Mouse (Mus musculus) heart, embryonic 10.5 days (tissue): ENCODE measurements around the gene Lman1l. TPM values are rescaled to one million over a fixed set of nuclear protein-coding genes. Genes with fewer than 3 reads are reported as not detected.

ENCODE experiments used
- DNase-seq: peaks from one replicate; pipeline ENCODE4 v3.0.0-alpha.2; 2017; ENCODE audit warnings: low spot score
- H3K27ac ChIP-seq: fragments of 300-500 bp; sonication (generic); 2 replicates; pipeline ENCODE4 v1.5.1; 2016; ENCODE audit warnings: mild to moderate bottlenecking
- H3K27me3 ChIP-seq: fragments of 300-500 bp; sonication (generic); 2 replicates; pipeline ENCODE4 v1.6.1; 2016; ENCODE audit warnings: mild to moderate bottlenecking; ENCODE audit not compliant: poor library complexity, insufficient read depth, severe bottlenecking
- H3K36me3 ChIP-seq: fragments of 300-500 bp; sonication (generic); 2 replicates; pipeline ENCODE4 v1.6.1; 2016; ENCODE audit warnings: mild to moderate bottlenecking, moderate library complexity
- H3K4me1 ChIP-seq: fragments of 300-500 bp; sonication (generic); 2 replicates; pipeline ENCODE4 v1.6.1; 2016; ENCODE audit warnings: mild to moderate bottlenecking
- H3K4me3 ChIP-seq: fragments of 300-500 bp; sonication (generic); 2 replicates; pipeline ENCODE4 v1.5.1; 2016; ENCODE audit warnings: mild to moderate bottlenecking, moderate library complexity
- H3K9me3 ChIP-seq: fragments of 300-500 bp; sonication (generic); 2 replicates; pipeline ENCODE4 v1.6.1; 2016; ENCODE audit warnings: mild to moderate bottlenecking, moderate library complexity
- WGBS: fragments of 180-500 bp; shearing (Covaris S2); methylation state at CpG from one replicate; pipeline ENCODE4 v1.1.7; 2016; 5-methylcytosine and 5-hydroxymethylcytosine counted together
- polyA plus RNA-seq: library from polyadenylated mRNA; unstranded; fragments of >200 nt; fragmentation: Nextera tagmentation; extraction: Ambion mirVana; gene quantifications from 2 replicates; pipeline ENCODE4 v1.2.1, GENCODE M21; 2016

Gene Lman1l
- polyA plus RNA-seq, 1 experiment from 2014 or later: not detected

DNA sequence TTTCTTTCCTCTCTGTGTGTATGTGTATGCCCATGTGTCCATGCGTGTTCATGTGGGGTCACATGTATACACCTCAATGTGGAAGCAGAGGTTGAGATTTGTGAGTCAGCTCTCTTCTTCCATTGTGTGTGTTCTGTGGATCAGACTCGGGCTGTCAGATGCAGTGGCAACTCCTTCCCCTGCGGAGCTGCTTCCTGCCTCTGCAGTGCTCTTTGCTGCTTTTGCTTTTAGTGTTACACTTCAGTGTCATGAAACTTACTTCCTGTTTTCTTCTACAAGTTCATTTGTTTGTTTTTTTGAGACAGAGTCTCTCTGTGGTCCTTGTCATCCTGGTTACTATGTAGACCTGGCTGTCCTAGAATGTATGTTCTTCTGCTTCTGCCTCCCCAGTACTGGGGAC is 35.6 kb downstream of the Lman1l start:
- 83% methylated on average over 3 of the region's 3 CpGs for WGBS

DNA sequence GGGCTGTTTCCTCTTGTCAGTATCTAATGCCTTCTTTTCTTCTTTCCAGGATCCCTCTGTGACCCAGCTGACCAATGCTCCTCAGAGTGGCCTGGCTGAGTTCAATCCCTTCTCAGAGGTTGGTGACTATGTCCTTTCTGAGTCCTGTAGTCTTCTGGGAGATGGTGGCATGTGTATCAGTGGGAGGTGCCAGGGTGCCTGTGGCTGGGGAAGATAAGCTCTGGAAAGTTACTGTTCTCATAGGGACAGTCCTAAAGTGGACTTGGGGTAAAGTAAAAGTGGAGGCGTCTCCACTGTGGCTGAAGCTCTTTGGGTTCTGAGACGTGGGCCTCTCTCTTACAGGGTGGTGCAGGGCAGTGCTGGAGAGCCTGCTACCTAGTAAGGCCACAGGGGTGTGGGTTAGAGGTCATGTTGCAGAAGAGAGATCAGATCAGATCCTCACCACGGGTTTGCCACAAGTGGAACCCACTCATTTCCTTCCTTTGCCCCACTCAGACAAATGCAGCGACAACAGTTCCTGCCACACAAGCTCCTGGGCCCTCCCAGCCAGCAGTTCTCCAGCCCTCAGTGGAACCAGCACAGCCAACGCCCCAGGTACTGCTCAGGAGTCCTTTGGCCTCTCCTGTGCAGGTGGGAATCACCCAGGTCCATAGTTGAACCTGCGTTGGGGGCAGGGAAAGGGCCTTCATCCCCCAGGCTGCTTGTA is 43.3 kb downstream of the Lman1l start:
- Histone ChIP-seq H3K27ac (no peak overlapping the region), H3K4me1 (0 out of 2 replicates have a peak, but pooled peaks cover 8% of the 10 kb centered on the region), H3K9me3 (no peaks in the 10 kb centered on the region), H3K36me3 (peaks cover 60% of the 10 kb centered on the region), H3K27me3 (no peaks in the 10 kb centered on the region), H3K4me3 (no peak overlapping the region)
- 70% methylated on average over 6 of the region's 6 CpGs for WGBS
- DNase-seq: no peak

More for the DNA sequence above, 35.6 kb downstream of the Lman1l start:
- DNase-seq: no peak
- Histone ChIP-seq H3K4me1 (peaks cover 25% of the 10 kb centered on the region), H3K36me3 (peaks cover 73% of the 10 kb centered on the region), H3K27me3 (no peaks in the 10 kb centered on the region), H3K9me3 (no peaks in the 10 kb centered on the region), H3K4me3 (no peak overlapping the region), H3K27ac (no peak overlapping the region)

DNA sequence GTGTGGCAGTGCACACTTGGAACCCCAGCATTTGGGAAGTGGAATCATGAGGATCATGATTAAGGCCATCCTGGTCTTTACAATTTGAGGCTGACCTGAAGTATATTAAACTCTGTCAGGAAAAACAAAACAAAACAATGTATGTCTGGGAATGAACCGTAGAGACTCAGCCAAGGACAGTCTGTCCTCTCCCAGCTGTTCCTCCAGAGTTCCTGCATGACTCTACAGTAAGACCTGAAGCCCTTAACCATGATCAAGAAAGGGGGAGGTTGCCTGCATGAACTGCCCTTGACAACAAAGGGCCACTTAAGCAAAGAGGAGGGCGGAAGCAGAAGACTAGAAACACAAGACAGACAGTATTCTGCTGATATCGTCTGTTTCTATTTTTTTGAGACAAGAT is 45.0 kb downstream of the Lman1l start:
- H3K36me3 ChIP-seq: peaks cover 55% of the 10 kb centered on the region

DNA sequence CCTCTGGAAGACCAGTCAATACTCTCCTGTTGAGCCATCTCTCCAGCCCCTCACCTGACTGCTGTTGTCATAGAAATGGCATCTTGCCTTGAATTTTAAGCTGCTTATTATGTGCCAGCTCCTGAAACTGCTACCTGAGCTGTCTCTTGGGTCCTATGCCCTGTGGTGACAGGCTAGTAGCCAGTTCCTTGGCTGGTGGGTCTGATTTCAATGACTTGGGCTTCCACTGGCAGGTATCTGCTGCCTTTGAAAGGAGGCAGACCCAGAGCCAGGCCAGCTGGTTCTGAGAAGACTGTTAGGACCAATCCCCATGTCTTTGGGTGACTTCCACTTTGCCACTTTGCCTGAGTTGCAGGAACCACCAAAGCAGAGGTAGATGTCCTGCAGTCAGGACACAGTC is 46.2 kb downstream of the Lman1l start:
- Histone ChIP-seq H3K4me3 (no peak overlapping the region), H3K9me3 (no peaks in the 10 kb centered on the region), H3K36me3 (peaks cover 54% of the 10 kb centered on the region), H3K27ac (no peak overlapping the region), H3K4me1 (0 out of 2 replicates have a peak, but pooled peaks cover 8% of the 10 kb centered on the region), H3K27me3 (no peaks in the 10 kb centered on the region)
- no peak for DNase-seq

More for the DNA sequence above, 45.0 kb downstream of the Lman1l start:
- H3K9me3 ChIP-seq: no peaks in the 10 kb centered on the region
- H3K27me3 ChIP-seq: no peaks in the 10 kb centered on the region
- no peak overlapping the region for H3K27ac ChIP-seq
- no peak for DNase-seq
- 0 out of 2 replicates have a peak, but pooled peaks cover 8% of the 10 kb centered on the region for H3K4me1 ChIP-seq
- 67% methylated on average over 3 of the region's 3 CpGs for WGBS
- no peak overlapping the region for H3K4me3 ChIP-seq

DNA sequence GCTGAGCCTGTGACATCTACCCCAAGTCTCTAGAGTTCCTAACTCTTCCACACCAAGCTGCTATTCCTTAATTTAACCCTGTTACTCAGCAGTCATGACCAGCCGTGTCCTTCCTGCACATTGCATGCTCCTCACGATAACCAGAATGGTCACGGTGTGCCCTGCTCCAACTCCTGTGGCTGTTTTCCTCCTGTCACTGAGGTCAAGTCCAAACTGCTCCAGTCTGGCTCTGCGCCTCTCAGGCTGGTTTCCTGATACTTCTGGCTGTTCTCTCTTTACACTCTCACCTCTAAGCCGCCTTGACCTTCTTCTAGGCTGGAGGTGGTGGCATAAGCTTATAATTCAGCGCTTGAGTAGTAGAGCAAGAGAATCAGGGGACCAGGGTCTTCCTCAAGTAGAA is 52.1 kb downstream of the Lman1l start:
- Histone ChIP-seq H3K4me1 (peaks cover 11% of the 10 kb centered on the region; the same call in 1 of the 2 replicates), H3K27ac (no peak overlapping the region), H3K4me3 (no peak overlapping the region), H3K9me3 (no peaks in the 10 kb centered on the region), H3K27me3 (no peaks in the 10 kb centered on the region), H3K36me3 (peaks cover 37% of the 10 kb centered on the region)
- 83% methylated on average over 6 of the region's 6 CpGs for WGBS
- no peak for DNase-seq

DNA sequence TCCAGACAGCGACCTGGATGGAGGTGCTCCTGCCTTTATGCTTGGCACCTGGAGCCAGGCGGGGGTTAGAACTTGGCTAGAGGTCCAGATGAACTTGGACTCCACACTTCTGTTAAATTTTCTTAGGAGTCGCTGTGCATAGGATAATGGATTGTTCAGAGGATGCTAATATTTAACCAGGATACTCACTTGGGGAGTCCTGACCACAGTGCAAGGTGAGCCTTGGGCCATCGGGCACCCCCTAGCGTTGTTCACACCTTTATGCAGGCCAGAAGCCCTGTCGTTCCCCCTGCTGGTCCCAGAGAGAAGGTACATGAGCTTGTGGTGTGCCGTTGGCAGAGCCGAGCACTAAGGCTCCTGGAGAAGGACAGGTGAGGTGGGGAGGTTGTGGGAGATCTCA is 53.7 kb downstream of the Lman1l start:
- peaks cover 31% of the 10 kb centered on the region for H3K36me3 ChIP-seq
- no peak overlapping the region for H3K27ac ChIP-seq
- no peak overlapping the region for H3K4me3 ChIP-seq
- peaks cover 23% of the 10 kb centered on the region for H3K4me1 ChIP-seq
- DNase-seq: no peak
- H3K9me3 ChIP-seq: no peaks in the 10 kb centered on the region
- H3K27me3 ChIP-seq: no peaks in the 10 kb centered on the region
- 54% methylated on average over 8 of the region's 8 CpGs for WGBS

DNA sequence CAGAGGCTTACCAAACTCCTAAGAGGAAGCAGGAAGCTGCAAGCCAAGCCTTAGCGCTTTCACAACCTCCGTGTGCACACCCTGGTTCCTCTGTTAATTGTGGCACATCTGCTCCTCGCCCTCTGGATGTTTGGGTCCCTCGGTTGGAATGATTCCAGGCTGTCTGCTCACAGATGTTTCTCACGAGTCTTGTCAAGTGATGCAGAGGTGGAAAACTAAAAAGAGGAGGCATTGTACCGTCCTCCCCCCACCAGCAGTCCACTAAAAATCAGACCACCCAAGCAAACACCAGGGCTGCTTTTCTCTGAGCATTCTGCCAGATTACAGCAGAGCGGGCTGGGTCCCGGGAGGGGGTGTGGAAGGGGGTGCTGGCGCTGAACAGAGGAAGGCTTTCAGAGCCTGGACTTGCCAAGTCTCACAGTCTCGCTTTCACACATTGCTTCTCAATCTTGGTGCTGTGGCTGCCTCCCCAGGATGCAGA is 54.8 kb downstream of the Lman1l start:
- no peaks in the 10 kb centered on the region for H3K9me3 ChIP-seq
- H3K4me3 ChIP-seq: no peak overlapping the region
- H3K27ac ChIP-seq: peak overlapping the region; percentile 19; the same call in 1 of the 2 replicates
- no peak for DNase-seq
- H3K4me1 ChIP-seq: peaks cover 31% of the 10 kb centered on the region
- 41% methylated on average over 10 of the region's 10 CpGs for WGBS
- peaks cover 23% of the 10 kb centered on the region for H3K36me3 ChIP-seq
- no peaks in the 10 kb centered on the region for H3K27me3 ChIP-seq

DNA sequence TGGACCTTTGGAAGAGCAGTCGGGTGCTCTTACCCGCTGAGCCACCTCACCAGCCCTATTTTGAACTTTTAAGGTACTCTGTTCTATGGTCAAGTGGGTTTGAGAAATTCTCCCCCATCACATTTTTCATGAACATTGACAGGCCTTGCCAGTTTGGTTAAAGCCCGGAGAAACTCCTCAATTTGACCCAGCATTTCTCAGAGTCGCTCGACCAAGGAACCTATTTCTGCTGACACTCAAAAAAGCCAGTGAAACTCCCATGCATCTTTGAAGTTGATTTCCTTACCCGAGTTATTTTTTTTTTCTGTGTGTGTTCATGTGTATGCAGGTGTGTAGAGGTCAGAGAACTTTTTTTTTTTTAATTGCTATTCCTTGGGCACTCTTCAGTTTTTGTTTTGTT is 56.0 kb downstream of the Lman1l start:
- Histone ChIP-seq H3K27me3 (no peaks in the 10 kb centered on the region), H3K4me3 (no peak overlapping the region), H3K4me1 (peaks cover 31% of the 10 kb centered on the region), H3K9me3 (no peaks in the 10 kb centered on the region), H3K27ac (no peak overlapping the region), H3K36me3 (peaks cover 17% of the 10 kb centered on the region)
- DNase-seq: no peak
- 88% methylated on average over 6 of the region's 6 CpGs for WGBS

DNA sequence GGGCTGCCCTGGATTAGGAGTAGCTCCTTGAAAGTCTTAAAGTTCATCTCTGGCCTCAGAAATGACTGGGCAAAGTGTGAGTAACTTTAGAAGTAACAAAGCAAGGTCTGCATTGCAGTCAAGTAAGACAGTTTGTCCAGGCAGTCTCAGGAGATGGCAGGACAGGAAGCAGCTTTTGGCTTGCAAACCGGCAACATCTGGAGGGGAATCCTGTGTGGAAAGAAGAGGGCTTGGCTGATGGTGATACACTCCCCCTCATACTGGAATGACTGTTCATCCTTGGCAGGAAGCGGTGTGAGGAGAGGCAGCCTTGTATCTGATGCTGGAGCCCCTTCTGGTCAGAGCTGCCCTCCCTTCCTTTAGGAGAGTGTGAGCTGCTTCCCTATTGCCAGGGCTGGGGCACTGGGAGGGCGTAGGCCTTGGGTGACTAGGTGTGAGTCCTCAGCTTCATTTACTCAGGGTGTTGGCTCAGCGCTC is 57.6 kb downstream of the Lman1l start:
- DNase-seq: no peak
- Histone ChIP-seq H3K36me3 (peaks cover under 1% of the 10 kb centered on the region), H3K4me1 (peaks cover 31% of the 10 kb centered on the region), H3K4me3 (no peak overlapping the region), H3K27me3 (no peaks in the 10 kb centered on the region), H3K9me3 (no peaks in the 10 kb centered on the region), H3K27ac (no peak overlapping the region)
- 53% methylated on average over 4 of the region's 4 CpGs for WGBS

DNA sequence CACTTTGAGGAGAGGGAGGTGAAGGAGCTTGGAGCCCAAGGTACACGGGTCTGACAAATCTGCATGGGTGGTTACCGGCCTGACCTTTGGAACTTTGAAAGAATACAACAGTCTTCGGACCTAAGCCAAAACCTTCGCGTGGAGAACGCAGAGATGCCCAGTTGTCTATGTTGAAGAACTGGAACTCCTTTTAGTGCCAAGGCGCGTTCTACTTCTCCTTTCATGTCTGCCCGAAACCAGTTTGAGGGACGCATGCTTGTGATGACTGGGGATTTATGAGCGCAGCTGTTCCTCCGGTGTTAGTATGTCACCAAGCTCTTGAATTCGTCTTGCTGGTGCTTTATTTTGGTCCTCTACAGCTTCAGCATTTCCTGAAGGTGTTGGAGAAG is 58.9 kb downstream of the Lman1l start:
- peak overlapping the region; percentile 66 for H3K4me3 ChIP-seq
- H3K36me3 ChIP-seq: no peaks in the 10 kb centered on the region
- no peak overlapping the region for H3K27ac ChIP-seq
- H3K4me1 ChIP-seq: peaks cover 31% of the 10 kb centered on the region
- no peaks in the 10 kb centered on the region for H3K9me3 ChIP-seq
- DNase-seq: no peak
- WGBS: 80% methylated on average over 13 of the region's 13 CpGs
- no peaks in the 10 kb centered on the region for H3K27me3 ChIP-seq

DNA sequence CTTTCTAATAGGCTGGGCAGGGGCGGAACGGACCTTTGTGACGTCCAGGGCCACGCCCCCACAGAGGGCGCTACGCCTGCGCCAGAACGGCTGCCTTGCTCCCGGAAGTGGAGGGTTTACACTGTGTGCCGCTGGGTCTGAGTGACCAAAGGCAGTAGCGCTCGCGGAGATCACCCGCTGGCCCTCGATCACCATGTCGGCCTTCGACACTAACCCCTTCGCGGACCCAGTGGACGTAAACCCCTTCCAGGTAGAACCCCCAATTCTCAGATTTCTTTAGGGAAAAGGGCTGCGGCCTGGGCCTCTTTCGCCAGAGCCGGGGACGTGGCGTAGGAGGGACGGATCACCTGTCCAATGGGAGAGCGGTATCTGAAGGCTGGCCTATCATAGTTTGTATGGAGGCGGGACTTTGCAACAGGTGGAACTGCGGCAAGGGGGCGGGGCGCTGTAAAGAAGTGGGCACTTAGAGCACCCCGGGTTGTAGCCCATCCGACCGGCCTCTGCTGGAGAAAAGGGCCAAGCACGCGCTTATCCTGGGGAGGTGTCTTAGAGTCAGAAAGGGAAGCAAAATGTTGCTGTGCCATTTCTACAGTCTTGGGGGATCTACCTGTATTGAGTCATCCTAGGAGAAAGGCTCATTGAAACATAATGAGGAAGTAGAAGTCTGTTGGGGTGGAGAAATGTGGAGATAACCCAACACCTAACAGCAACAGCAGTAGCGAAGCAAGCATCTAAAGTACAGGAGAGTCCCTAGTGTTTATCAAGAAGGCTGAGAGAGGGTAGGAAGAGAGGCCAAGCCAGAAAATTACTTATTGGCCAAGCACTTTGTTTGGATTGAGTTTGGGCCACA is 59.5 kb downstream of the Lman1l start, which contains the start of gene Scamp2:
Scamp2 (plus strand) TSS at position 83 of the 850 bp plus-strand sequence.
- H3K4me1 ChIP-seq: peaks cover 30% of the 10 kb centered on the region
- peak; percentile 97 for DNase-seq
- WGBS: under 1% methylated on average over 37 of the region's 37 CpGs
- H3K27ac ChIP-seq: peak within 1 kb of the TSS; percentile 87
- H3K9me3 ChIP-seq: no peaks in the 10 kb centered on the region
- no peaks in the 10 kb centered on the region for H3K36me3 ChIP-seq
- peak within 1 kb of the TSS; percentile 66 for H3K4me3 ChIP-seq
- no peaks in the 10 kb centered on the region for H3K27me3 ChIP-seq

DNA sequence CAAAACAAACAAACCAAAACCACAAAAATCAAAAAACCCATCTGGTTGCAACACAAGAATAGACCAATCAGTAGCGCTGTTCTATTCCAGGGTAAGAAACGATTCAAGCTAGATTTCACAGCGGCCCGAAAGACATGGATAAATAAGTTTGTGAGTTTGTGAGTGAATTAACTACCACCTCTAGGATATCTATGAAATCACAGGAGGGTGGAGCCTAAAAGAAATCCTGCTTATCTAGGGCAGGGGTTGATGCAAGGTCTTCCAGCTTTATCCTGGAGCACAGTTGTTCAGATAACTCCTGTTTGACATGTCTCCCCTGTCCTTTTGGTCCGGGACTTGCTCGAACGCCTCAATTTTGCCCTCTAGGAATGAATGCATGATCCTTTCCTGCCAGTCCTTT is 60.3 kb downstream of the Lman1l start:
- no peaks in the 10 kb centered on the region for H3K27me3 ChIP-seq
- peaks cover 22% of the 10 kb centered on the region for H3K4me1 ChIP-seq
- H3K4me3 ChIP-seq: peak overlapping the region; percentile 66
- peak overlapping the region; percentile 87 for H3K27ac ChIP-seq
- no peaks in the 10 kb centered on the region for H3K36me3 ChIP-seq
- WGBS: 30% methylated on average over 7 of the region's 7 CpGs
- no peak for DNase-seq
- H3K9me3 ChIP-seq: no peaks in the 10 kb centered on the region

DNA sequence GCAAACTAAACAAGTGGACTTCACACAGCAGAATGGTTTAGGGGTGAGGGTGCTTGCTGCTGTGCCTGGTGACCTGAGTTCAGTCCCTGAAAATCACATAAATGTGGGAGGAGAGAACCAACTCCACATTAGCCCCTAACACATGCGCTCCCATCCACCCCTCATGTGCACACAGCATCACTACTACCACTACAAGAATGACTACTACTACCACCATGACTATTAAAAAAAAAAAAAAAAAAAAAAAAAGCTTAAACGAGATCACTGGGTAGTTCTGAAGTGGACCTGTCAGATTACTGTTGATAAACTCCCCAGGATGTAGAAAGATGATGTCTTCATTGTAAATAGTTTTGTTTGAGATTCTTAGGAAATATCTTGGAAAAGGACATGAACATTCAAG is 61.0 kb downstream of the Lman1l start:
- H3K27me3 ChIP-seq: no peaks in the 10 kb centered on the region
- no peak overlapping the region for H3K4me3 ChIP-seq
- WGBS: 59% methylated on average over 2 of the region's 2 CpGs
- no peak for DNase-seq
- H3K36me3 ChIP-seq: no peaks in the 10 kb centered on the region
- no peak overlapping the region for H3K27ac ChIP-seq
- H3K9me3 ChIP-seq: no peaks in the 10 kb centered on the region
- peaks cover 20% of the 10 kb centered on the region for H3K4me1 ChIP-seq
